Mouse (Mus musculus): ENCODE data around the gene Col1a2. TPM values are rescaled to one million over a fixed set of nuclear protein-coding genes. Genes with fewer than 3 reads are reported as not detected.
A peak's percentile ranks its signal among the peaks of the same experiment; 100 is the strongest.

Gene Col1a2
- polyA plus RNA-seq, 1 experiment from 2014 or later, result 32.8 TPM

DNA sequence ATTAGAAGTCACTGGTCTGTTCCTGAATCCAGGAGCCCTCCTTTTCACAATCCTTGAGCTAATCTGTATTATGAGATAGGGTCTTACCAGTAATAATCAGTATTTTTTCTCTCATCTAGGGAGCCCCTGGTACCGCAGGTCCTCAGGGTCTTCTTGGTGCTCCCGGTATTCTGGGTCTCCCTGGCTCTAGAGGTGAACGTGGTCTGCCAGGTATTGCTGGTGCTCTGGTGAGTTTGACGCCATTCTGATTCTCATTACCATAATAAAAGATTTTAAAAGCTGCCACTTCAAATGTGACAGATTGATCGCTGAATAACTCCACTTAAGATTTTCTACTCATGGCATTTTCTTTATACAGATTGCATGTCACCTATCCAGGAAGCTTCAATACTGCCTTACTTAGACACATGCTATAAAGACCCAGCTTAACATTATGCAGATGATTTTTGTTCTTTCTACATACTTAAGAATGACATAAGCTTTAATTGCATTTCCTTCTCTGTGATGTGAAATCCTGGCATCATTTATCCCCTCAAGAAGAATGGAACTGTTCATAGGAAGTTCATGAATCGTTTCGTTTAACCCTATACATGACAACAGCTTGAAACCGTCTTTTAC lies 30.0 kb downstream of the Col1a2 start:
- no peaks in the 10 kb centered on the region for H3K36me3 ChIP-seq (ENCODE audit: control insufficient read depth, insufficient read depth, low read length)
- DNase-seq (ENCODE audit: low spot score) (peak; percentile 51), ATAC-seq (peak; percentile 58)
- no peak overlapping the region for H3K4me3 ChIP-seq (ENCODE audit: low read depth, low read length)
- no peaks in the 10 kb centered on the region for H3K9me3 ChIP-seq (replicated peaks; ENCODE audit: control insufficient read depth, low read length)
- no peak overlapping the region for H3K27ac ChIP-seq (ENCODE audit: low read depth, low read length)
- no peaks in the 10 kb centered on the region for H3K27me3 ChIP-seq (replicated peaks; ENCODE audit: control insufficient read depth, insufficient read depth, low read length)
- H3K4me1 ChIP-seq (ENCODE audit: control insufficient read depth, insufficient read depth, low read length), result no peaks in the 10 kb centered on the region
- H3K4me2 ChIP-seq (ENCODE audit: low read length), result no peak overlapping the region
- 42% methylated on average over 8 of the region's 8 CpGs for WGBS
- H3K9ac ChIP-seq (ENCODE audit: low read length), result no peak overlapping the region

GRCm38 (mm10) chr6:4541926-4542715 lies 37.5 kb downstream of the Col1a2 start:
- H3K4me1 ChIP-seq (ENCODE audit: control insufficient read depth, insufficient read depth, low read length), result no peaks in the 10 kb centered on the region
- H3K36me3 ChIP-seq (ENCODE audit: control insufficient read depth, insufficient read depth, low read length), result no peaks in the 10 kb centered on the region
- H3K27ac ChIP-seq (ENCODE audit: low read depth, low read length), result no peak overlapping the region
- DNase-seq (ENCODE audit: low spot score) (no peak), ATAC-seq (no peak)
- no peak overlapping the region for H3K4me3 ChIP-seq (ENCODE audit: low read depth, low read length)
- no peak overlapping the region for H3K9ac ChIP-seq (ENCODE audit: low read length)
- WGBS, result 91% methylated on average over 7 of the region's 7 CpGs
- H3K4me2 ChIP-seq (ENCODE audit: low read length), result no peak overlapping the region
- no peaks in the 10 kb centered on the region for H3K9me3 ChIP-seq (replicated peaks; ENCODE audit: control insufficient read depth, low read length)
- no peaks in the 10 kb centered on the region for H3K27me3 ChIP-seq (replicated peaks; ENCODE audit: control insufficient read depth, insufficient read depth, low read length)

GRCm38 (mm10) chr6:4544554-4544953 lies 39.9 kb downstream of the Col1a2 start:
- ATAC-seq (peak; percentile 33; the same call in 1 of the 2 replicates), DNase-seq (ENCODE audit: low spot score) (no peak)
- Histone ChIP-seq H3K27ac (ENCODE audit: low read depth, low read length) (no peak overlapping the region), H3K4me1 (ENCODE audit: control insufficient read depth, insufficient read depth, low read length) (no peaks in the 10 kb centered on the region), H3K9ac (ENCODE audit: low read length) (no peak overlapping the region), H3K9me3 (replicated peaks; ENCODE audit: control insufficient read depth, low read length) (no peaks in the 10 kb centered on the region), H3K27me3 (replicated peaks; ENCODE audit: control insufficient read depth, insufficient read depth, low read length) (no peaks in the 10 kb centered on the region), H3K4me3 (ENCODE audit: low read depth, low read length) (no peak overlapping the region), H3K36me3 (ENCODE audit: control insufficient read depth, insufficient read depth, low read length) (no peaks in the 10 kb centered on the region), H3K4me2 (ENCODE audit: low read length) (no peak overlapping the region)
- 48% methylated on average over 6 of the region's 6 CpGs for WGBS

- WGBS, result 59% methylated on average over 8 of the region's 8 CpGs
These were observed 41.1 kb downstream of the Col1a2 start for GRCm38 (mm10) chr6:4545727-4546126.

DNA sequence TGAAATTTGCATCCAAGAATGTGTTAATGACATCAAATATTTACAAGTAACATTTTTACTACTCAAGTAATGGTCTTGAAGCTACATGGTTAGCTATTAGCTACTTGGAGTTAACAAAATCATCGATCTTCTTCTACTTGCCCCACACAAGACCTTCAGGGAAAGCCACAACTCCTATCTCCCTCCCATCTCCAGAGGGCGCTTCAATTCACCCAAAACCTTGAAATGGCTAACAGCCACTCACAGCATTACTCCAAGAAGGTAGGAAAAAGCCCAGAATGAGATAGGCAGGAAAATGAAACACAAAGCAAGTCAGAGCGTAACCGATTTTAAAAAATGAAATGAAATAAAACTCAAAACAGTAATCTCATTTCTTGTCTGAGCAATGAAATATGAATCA lies 44.3 kb downstream of the Col1a2 start:
- Histone ChIP-seq H3K36me3 (ENCODE audit: control insufficient read depth, insufficient read depth, low read length) (no peaks in the 10 kb centered on the region), H3K4me1 (ENCODE audit: control insufficient read depth, insufficient read depth, low read length) (peaks cover 1% of the 10 kb centered on the region; the same call in 1 of the 2 replicates), H3K4me3 (ENCODE audit: low read depth, low read length) (no peak overlapping the region), H3K9ac (ENCODE audit: low read length) (no peak overlapping the region), H3K27me3 (replicated peaks; ENCODE audit: control insufficient read depth, insufficient read depth, low read length) (no peaks in the 10 kb centered on the region), H3K4me2 (ENCODE audit: low read length) (no peak overlapping the region), H3K27ac (ENCODE audit: low read depth, low read length) (no peak overlapping the region), H3K9me3 (replicated peaks; ENCODE audit: control insufficient read depth, low read length) (no peaks in the 10 kb centered on the region)
- whole genome bisulfite sequencing, result 71% methylated on average over 4 of the region's 4 CpGs
- ATAC-seq (no peak), DNase-seq (ENCODE audit: low spot score) (no peak)

More at GRCm38 (mm10) chr6:4545727-4546126, 41.1 kb downstream of the Col1a2 start:
- H3K9me3 ChIP-seq (replicated peaks; ENCODE audit: control insufficient read depth, low read length), result no peaks in the 10 kb centered on the region
- no peaks in the 10 kb centered on the region for H3K36me3 ChIP-seq (ENCODE audit: control insufficient read depth, insufficient read depth, low read length)
- DNase-seq (ENCODE audit: low spot score) (peak; percentile 65), ATAC-seq (no peak)
- H3K27ac ChIP-seq (ENCODE audit: low read depth, low read length), result no peak overlapping the region
- no peak overlapping the region for H3K4me2 ChIP-seq (ENCODE audit: low read length)
- no peaks in the 10 kb centered on the region for H3K4me1 ChIP-seq (ENCODE audit: control insufficient read depth, insufficient read depth, low read length)
- no peak overlapping the region for H3K9ac ChIP-seq (ENCODE audit: low read length)
- no peak overlapping the region for H3K4me3 ChIP-seq (ENCODE audit: low read depth, low read length)
- no peaks in the 10 kb centered on the region for H3K27me3 ChIP-seq (replicated peaks; ENCODE audit: control insufficient read depth, insufficient read depth, low read length)

DNA sequence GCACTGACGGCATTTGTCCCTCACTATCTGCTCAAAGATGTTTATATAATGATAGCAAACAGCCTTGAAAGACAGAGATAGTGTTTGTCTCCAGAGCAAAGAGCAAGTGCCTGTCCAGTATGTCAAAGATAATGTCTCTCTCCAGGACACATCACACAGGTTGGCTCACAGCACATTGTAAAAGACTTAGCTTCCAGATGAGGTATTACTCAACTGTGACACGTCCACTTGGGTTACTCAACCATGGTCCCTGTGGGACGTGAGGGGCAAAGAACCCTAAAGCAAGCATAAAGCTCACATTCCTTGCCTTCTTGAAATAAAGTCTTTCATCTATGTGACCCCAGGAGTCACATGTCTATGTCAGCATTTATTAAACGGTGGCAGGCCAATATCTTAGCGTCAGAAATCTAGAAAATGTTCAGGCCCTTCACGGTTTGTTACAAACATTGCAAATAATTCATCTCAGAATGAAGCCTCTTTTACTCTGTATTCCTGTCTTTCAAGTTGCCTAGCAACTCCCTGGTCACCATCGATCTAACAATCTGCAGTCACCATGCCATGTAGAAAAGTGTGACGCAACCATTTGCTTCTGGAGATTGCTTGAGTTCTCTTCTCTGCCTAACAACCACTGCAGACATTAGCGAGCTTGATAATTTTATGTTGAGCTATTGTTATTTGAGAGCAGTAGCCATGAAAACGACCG lies 45.4 kb downstream of the Col1a2 start:
- Histone ChIP-seq H3K36me3 (ENCODE audit: control insufficient read depth, insufficient read depth, low read length) (no peaks in the 10 kb centered on the region), H3K9ac (ENCODE audit: low read length) (no peak overlapping the region), H3K4me2 (ENCODE audit: low read length) (no peak overlapping the region), H3K4me3 (ENCODE audit: low read depth, low read length) (no peak overlapping the region), H3K27me3 (replicated peaks; ENCODE audit: control insufficient read depth, insufficient read depth, low read length) (no peaks in the 10 kb centered on the region), H3K27ac (ENCODE audit: low read depth, low read length) (no peak overlapping the region), H3K4me1 (ENCODE audit: control insufficient read depth, insufficient read depth, low read length) (peaks cover 6% of the 10 kb centered on the region; the same call in 1 of the 2 replicates), H3K9me3 (replicated peaks; ENCODE audit: control insufficient read depth, low read length) (no peaks in the 10 kb centered on the region)
- ATAC-seq (no peak), DNase-seq (ENCODE audit: low spot score) (no peak)
- 71% methylated on average over 11 of the region's 11 CpGs for WGBS

DNA sequence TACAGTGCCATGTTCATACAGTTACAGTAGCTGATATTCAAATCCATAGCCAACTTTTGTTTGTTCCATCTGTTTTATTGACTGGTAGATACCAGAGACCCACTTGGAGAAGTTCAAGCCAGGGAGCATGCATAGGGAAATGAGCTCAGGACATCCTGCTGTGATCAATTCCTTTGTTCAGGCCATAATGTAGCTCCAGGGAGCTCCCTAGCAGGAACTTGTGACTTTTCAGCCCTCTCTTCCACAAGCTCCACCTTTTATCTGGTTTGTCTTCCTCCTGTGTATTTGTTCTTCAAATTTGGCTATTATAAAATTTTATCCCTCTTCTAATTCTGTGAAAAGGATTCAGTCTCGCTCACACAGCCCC lies 45.9 kb downstream of the Col1a2 start:
- Histone ChIP-seq H3K27ac (ENCODE audit: low read depth, low read length) (no peak overlapping the region), H3K27me3 (replicated peaks; ENCODE audit: control insufficient read depth, insufficient read depth, low read length) (no peaks in the 10 kb centered on the region), H3K9me3 (replicated peaks; ENCODE audit: control insufficient read depth, low read length) (no peaks in the 10 kb centered on the region), H3K4me1 (ENCODE audit: control insufficient read depth, insufficient read depth, low read length) (peaks cover 6% of the 10 kb centered on the region; the same call in 1 of the 2 replicates), H3K9ac (ENCODE audit: low read length) (no peak overlapping the region), H3K36me3 (ENCODE audit: control insufficient read depth, insufficient read depth, low read length) (no peaks in the 10 kb centered on the region), H3K4me2 (ENCODE audit: low read length) (no peak overlapping the region), H3K4me3 (ENCODE audit: low read depth, low read length) (no peak overlapping the region)
- 65% methylated on average over 1 of the region's 1 CpGs for WGBS
- DNase-seq (ENCODE audit: low spot score) (no peak), ATAC-seq (no peak)

DNA sequence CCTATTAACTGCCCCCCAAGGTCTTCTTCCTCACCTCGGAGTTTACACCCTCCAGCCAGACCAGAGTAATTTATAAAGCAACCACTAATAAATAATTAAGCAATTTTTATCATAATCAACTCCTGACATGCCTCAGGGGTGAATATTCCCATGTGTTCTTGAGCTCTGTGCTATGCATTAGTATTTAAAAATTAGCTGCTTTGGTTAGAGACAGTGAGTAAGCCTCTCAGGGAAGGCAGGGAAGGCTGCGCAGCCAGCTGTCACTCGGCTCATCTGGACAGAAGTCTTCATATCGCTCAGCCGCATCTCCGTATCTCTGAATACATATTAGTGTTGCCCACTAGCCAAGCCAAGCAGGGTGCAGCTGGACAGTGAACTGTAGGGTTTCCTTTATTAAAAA lies 50.8 kb downstream of the Col1a2 start:
- WGBS, result 83% methylated on average over 6 of the region's 6 CpGs

More for the DNA sequence above, 50.8 kb downstream of the Col1a2 start:
- Histone ChIP-seq H3K27me3 (replicated peaks; ENCODE audit: control insufficient read depth, insufficient read depth, low read length) (no peaks in the 10 kb centered on the region), H3K9ac (ENCODE audit: low read length) (no peak overlapping the region), H3K9me3 (replicated peaks; ENCODE audit: control insufficient read depth, low read length) (no peaks in the 10 kb centered on the region), H3K4me1 (ENCODE audit: control insufficient read depth, insufficient read depth, low read length) (peaks cover 6% of the 10 kb centered on the region; the same call in 1 of the 2 replicates), H3K4me3 (ENCODE audit: low read depth, low read length) (no peak overlapping the region), H3K36me3 (ENCODE audit: control insufficient read depth, insufficient read depth, low read length) (no peaks in the 10 kb centered on the region), H3K27ac (ENCODE audit: low read depth, low read length) (no peak overlapping the region), H3K4me2 (ENCODE audit: low read length) (no peak overlapping the region)
- ATAC-seq (no peak), DNase-seq (ENCODE audit: low spot score) (no peak)
